Mouse (Mus musculus): ENCODE data around the gene Grxcr1. TPM values are rescaled to one million over a fixed set of nuclear protein-coding genes. Genes with fewer than 3 reads are reported as not detected.

Grxcr1 gene
- polyA plus RNA-seq, 1 experiment from 2014 or later = not detected

GRCm38 (mm10) chr5:68120880-68121279 is 89.2 kb downstream of the Grxcr1 start:
- Histone ChIP-seq H3K9ac (ENCODE audit: low read depth, low read length) (no peak overlapping the region), H3K36me3 (ENCODE audit: control insufficient read depth, insufficient read depth) (no peaks in the 10 kb centered on the region), H3K4me2 (ENCODE audit: low read depth, low read length) (no peak overlapping the region), H3K9me3 (replicated peaks; ENCODE audit: control insufficient read depth, low read length) (no peaks in the 10 kb centered on the region), H3K4me3 (ENCODE audit: low read depth, low read length) (no peak overlapping the region), H3K27me3 (ENCODE audit: control insufficient read depth, insufficient read depth, low read depth, low read length) (no peaks in the 10 kb centered on the region; the same call in 1 of the 2 replicates), H3K27ac (ENCODE audit: low read length) (no peak overlapping the region), H3K4me1 (ENCODE audit: control insufficient read depth, low read depth, low read length) (no peaks in the 10 kb centered on the region)
- 28% methylated on average over 2 of the region's 2 CpGs for WGBS (ENCODE audit: insufficient replicate concordance)
- no peak for ATAC-seq (ENCODE audit: low read depth)

GRCm38 (mm10) chr5:68122883-68123282 is 91.2 kb downstream of the Grxcr1 start:
- no peaks in the 10 kb centered on the region for H3K4me1 ChIP-seq (ENCODE audit: control insufficient read depth, low read depth, low read length)
- H3K9me3 ChIP-seq (replicated peaks; ENCODE audit: control insufficient read depth, low read length) = no peaks in the 10 kb centered on the region
- ATAC-seq (ENCODE audit: low read depth) = no peak
- no peak overlapping the region for H3K9ac ChIP-seq (ENCODE audit: low read depth, low read length)
- H3K36me3 ChIP-seq (ENCODE audit: control insufficient read depth, insufficient read depth) = no peaks in the 10 kb centered on the region
- no peak overlapping the region for H3K27ac ChIP-seq (ENCODE audit: low read length)
- WGBS (ENCODE audit: insufficient replicate concordance) = 62% methylated on average over 3 of the region's 3 CpGs
- no peaks in the 10 kb centered on the region; the same call in 1 of the 2 replicates for H3K27me3 ChIP-seq (ENCODE audit: control insufficient read depth, insufficient read depth, low read depth, low read length)
- H3K4me2 ChIP-seq (ENCODE audit: low read depth, low read length) = no peak overlapping the region
- H3K4me3 ChIP-seq (ENCODE audit: low read depth, low read length) = no peak overlapping the region

DNA sequence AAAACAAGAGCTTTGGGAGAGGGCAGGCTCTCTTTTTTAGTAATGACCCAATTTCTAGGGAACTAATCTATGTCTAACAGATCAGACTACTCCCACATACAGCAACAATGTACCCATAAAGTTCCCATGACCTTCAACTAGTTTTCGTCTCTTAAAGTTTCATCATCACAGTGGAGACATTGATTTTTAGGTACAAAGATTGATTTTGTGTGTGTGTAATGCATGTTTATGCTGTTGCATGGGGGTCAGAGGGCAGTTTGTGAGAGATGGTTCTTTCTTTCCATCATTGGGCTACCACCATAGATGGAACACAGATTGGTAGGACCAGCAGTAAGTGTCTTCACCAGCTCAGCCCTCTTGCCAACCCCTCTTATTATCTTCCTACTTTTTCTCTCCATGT is 93.8 kb downstream of the Grxcr1 start:
- ATAC-seq (ENCODE audit: low read depth) = no peak; the same call in 1 of the 2 replicates
- Histone ChIP-seq H3K4me1 (ENCODE audit: control insufficient read depth, low read depth, low read length) (no peaks in the 10 kb centered on the region), H3K4me2 (ENCODE audit: low read depth, low read length) (no peak overlapping the region), H3K27ac (ENCODE audit: low read length) (no peak overlapping the region), H3K27me3 (ENCODE audit: control insufficient read depth, insufficient read depth, low read depth, low read length) (no peaks in the 10 kb centered on the region), H3K9ac (ENCODE audit: low read depth, low read length) (no peak overlapping the region), H3K4me3 (ENCODE audit: low read depth, low read length) (no peak overlapping the region), H3K36me3 (ENCODE audit: control insufficient read depth, insufficient read depth) (no peaks in the 10 kb centered on the region), H3K9me3 (replicated peaks; ENCODE audit: control insufficient read depth, low read length) (no peaks in the 10 kb centered on the region)
- 58% methylated on average over 1 of the region's 1 CpGs for WGBS (ENCODE audit: insufficient replicate concordance)

DNA sequence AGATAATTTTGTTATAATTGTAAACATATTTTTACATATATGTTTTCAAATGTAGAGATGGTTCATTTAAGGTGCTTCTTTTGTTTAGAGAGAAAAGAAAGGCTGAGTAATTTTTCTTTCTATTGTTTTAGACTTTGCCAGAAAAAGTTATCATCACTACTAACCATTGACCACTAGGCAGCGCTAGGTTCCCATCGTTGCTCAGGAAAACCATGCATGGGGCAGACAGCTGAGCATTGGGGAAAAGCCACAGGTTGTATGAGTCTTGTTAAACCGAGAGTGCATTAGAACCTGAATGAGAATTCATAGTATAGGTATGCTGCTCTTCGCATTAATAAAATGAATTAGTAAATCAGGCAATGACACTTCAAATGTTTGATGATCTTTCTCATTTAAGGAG is 96.8 kb downstream of the Grxcr1 start:
- no peak overlapping the region for H3K27ac ChIP-seq (ENCODE audit: low read length)
- ATAC-seq (ENCODE audit: low read depth) = no peak
- no peaks in the 10 kb centered on the region for H3K27me3 ChIP-seq (ENCODE audit: control insufficient read depth, insufficient read depth, low read depth, low read length)
- H3K4me2 ChIP-seq (ENCODE audit: low read depth, low read length) = no peak overlapping the region
- 9% methylated on average over 4 of the region's 4 CpGs for whole genome bisulfite sequencing (ENCODE audit: insufficient replicate concordance)
- H3K4me1 ChIP-seq (ENCODE audit: control insufficient read depth, low read depth, low read length) = no peaks in the 10 kb centered on the region
- H3K9ac ChIP-seq (ENCODE audit: low read depth, low read length) = no peak overlapping the region
- no peaks in the 10 kb centered on the region for H3K36me3 ChIP-seq (ENCODE audit: control insufficient read depth, insufficient read depth)
- no peak overlapping the region for H3K4me3 ChIP-seq (ENCODE audit: low read depth, low read length)
- H3K9me3 ChIP-seq (replicated peaks; ENCODE audit: control insufficient read depth, low read length) = no peaks in the 10 kb centered on the region

DNA sequence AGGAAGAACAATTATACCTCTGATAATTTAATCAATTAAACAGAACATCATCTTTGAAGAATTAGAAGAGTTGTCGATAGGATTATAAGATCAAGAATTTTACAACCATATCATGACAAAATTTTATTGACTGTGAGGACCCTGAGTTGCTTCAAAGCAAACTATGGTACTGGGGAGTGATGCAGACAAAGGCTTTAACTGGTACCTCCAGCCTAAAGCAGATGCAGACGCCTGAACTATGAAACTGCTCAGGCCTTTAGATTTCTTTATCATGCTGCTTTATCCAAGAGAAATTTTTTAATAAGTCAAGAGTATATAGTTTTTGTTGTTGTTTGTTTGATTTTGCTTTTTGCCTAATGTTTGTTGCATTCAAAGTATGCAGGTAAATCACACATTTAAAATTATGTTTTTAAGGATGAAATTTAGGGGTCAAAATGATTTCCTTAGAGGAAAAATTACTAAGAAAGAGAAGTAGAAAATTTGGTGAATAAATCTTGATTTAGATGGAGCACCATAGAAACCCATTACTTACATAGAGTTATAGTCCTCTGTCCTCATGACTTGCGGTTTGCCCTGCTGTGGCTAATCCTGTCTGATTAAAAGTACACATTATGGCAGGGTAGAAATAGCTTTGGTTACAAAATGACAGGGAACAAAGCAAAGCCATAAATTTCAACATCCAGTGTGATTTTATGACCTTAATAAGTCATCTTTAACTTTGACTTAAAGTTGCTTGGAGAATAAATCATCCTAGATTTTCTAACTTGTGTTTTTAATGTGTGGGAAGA is 97.4 kb downstream of the Grxcr1 start:
- H3K4me2 ChIP-seq (ENCODE audit: low read depth, low read length) = no peak overlapping the region
- H3K9ac ChIP-seq (ENCODE audit: low read depth, low read length) = no peak overlapping the region
- WGBS (ENCODE audit: insufficient replicate concordance) = 52% methylated on average over 3 of the region's 3 CpGs
- no peaks in the 10 kb centered on the region for H3K36me3 ChIP-seq (ENCODE audit: control insufficient read depth, insufficient read depth)
- H3K27me3 ChIP-seq (ENCODE audit: control insufficient read depth, insufficient read depth, low read depth, low read length) = no peaks in the 10 kb centered on the region
- no peak overlapping the region for H3K27ac ChIP-seq (ENCODE audit: low read length)
- H3K4me3 ChIP-seq (ENCODE audit: low read depth, low read length) = no peak overlapping the region
- no peak for ATAC-seq (ENCODE audit: low read depth)
- no peaks in the 10 kb centered on the region for H3K4me1 ChIP-seq (ENCODE audit: control insufficient read depth, low read depth, low read length)
- H3K9me3 ChIP-seq (replicated peaks; ENCODE audit: control insufficient read depth, low read length) = no peaks in the 10 kb centered on the region

GRCm38 (mm10) chr5:68146818-68147217 is 115.2 kb downstream of the Grxcr1 start:
- no peak for ATAC-seq (ENCODE audit: low read depth)

DNA sequence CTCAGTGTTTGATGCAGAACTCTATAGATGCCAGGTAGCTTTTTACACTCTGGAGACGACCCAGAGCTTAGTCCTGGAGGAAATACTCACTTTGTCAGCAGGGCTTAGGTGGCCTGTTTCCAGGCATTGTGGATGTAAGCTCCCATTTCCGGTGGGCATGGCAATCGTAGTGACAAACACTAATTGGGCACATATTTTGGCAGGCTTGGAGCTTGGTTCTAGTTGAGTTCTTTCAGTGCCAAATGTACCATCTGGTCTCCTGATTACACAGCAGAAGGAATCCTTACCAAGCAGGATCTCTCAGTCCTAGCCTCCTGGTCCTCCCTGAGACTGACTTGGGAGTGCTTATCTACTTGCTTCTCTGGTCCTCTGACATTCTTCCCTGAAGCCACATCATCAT is 118.3 kb downstream of the Grxcr1 start:
- no peaks in the 10 kb centered on the region for H3K36me3 ChIP-seq (ENCODE audit: control insufficient read depth, insufficient read depth)
- WGBS (ENCODE audit: insufficient replicate concordance) = 39% methylated on average over 3 of the region's 3 CpGs
- no peak overlapping the region for H3K9ac ChIP-seq (ENCODE audit: low read depth, low read length)
- no peaks in the 10 kb centered on the region for H3K4me1 ChIP-seq (ENCODE audit: control insufficient read depth, low read depth, low read length)
- no peak for ATAC-seq (ENCODE audit: low read depth)
- H3K9me3 ChIP-seq (replicated peaks; ENCODE audit: control insufficient read depth, low read length) = no peaks in the 10 kb centered on the region
- no peak overlapping the region for H3K4me2 ChIP-seq (ENCODE audit: low read depth, low read length)
- no peaks in the 10 kb centered on the region for H3K27me3 ChIP-seq (ENCODE audit: control insufficient read depth, insufficient read depth, low read depth, low read length)
- no peak overlapping the region for H3K27ac ChIP-seq (ENCODE audit: low read length)
- H3K4me3 ChIP-seq (ENCODE audit: low read depth, low read length) = no peak overlapping the region

More at GRCm38 (mm10) chr5:68146818-68147217, 115.2 kb downstream of the Grxcr1 start:
- Histone ChIP-seq H3K27ac (ENCODE audit: low read length) (no peak overlapping the region), H3K36me3 (ENCODE audit: control insufficient read depth, insufficient read depth) (no peaks in the 10 kb centered on the region), H3K9me3 (replicated peaks; ENCODE audit: control insufficient read depth, low read length) (no peaks in the 10 kb centered on the region), H3K4me3 (ENCODE audit: low read depth, low read length) (no peak overlapping the region), H3K4me2 (ENCODE audit: low read depth, low read length) (no peak overlapping the region), H3K9ac (ENCODE audit: low read depth, low read length) (no peak overlapping the region), H3K4me1 (ENCODE audit: control insufficient read depth, low read depth, low read length) (no peaks in the 10 kb centered on the region), H3K27me3 (ENCODE audit: control insufficient read depth, insufficient read depth, low read depth, low read length) (no peaks in the 10 kb centered on the region)
- 53% methylated on average over 1 of the region's 1 CpGs for WGBS (ENCODE audit: insufficient replicate concordance)

- Histone ChIP-seq H3K9ac (ENCODE audit: low read depth, low read length) (no peak overlapping the region), H3K4me2 (ENCODE audit: low read depth, low read length) (no peak overlapping the region), H3K36me3 (ENCODE audit: control insufficient read depth, insufficient read depth) (no peaks in the 10 kb centered on the region), H3K4me3 (ENCODE audit: low read depth, low read length) (no peak overlapping the region), H3K4me1 (ENCODE audit: control insufficient read depth, low read depth, low read length) (no peaks in the 10 kb centered on the region), H3K27me3 (ENCODE audit: control insufficient read depth, insufficient read depth, low read depth, low read length) (no peaks in the 10 kb centered on the region), H3K9me3 (replicated peaks; ENCODE audit: control insufficient read depth, low read length) (no peaks in the 10 kb centered on the region), H3K27ac (ENCODE audit: low read length) (no peak overlapping the region)
- WGBS (ENCODE audit: insufficient replicate concordance) = 52% methylated on average over 4 of the region's 4 CpGs
- ATAC-seq (ENCODE audit: low read depth) = no peak
These were observed 118.9 kb downstream of the Grxcr1 start for GRCm38 (mm10) chr5:68150347-68151043.

GRCm38 (mm10) chr5:68162503-68162902 is 130.9 kb downstream of the Grxcr1 start:
- no peak overlapping the region for H3K4me3 ChIP-seq (ENCODE audit: low read depth, low read length)
- 31% methylated on average over 2 of the region's 2 CpGs for WGBS (ENCODE audit: insufficient replicate concordance)
- H3K9ac ChIP-seq (ENCODE audit: low read depth, low read length) = no peak overlapping the region
- H3K4me1 ChIP-seq (ENCODE audit: control insufficient read depth, low read depth, low read length) = no peaks in the 10 kb centered on the region
- H3K9me3 ChIP-seq (replicated peaks; ENCODE audit: control insufficient read depth, low read length) = no peaks in the 10 kb centered on the region
- no peaks in the 10 kb centered on the region for H3K27me3 ChIP-seq (ENCODE audit: control insufficient read depth, insufficient read depth, low read depth, low read length)
- no peak overlapping the region for H3K27ac ChIP-seq (ENCODE audit: low read length)
- H3K4me2 ChIP-seq (ENCODE audit: low read depth, low read length) = no peak overlapping the region
- ATAC-seq (ENCODE audit: low read depth) = no peak
- H3K36me3 ChIP-seq (ENCODE audit: control insufficient read depth, insufficient read depth) = no peaks in the 10 kb centered on the region

Data from liver, embryonic 16.5 days (tissue).